Mouse (Mus musculus) layer of hippocampus, adult 9-10 months (tissue): ENCODE measurements around the gene Pik3r1.

Experiments used
- DNase-seq: peaks from one replicate; pipeline ENCODE4 v3.0.0; 2022; ENCODE audit warnings: low spot score

Pik3r1 gene

GRCm38 (mm10) chr13:101678984-101679383 lies 89.0 kb downstream of the Pik3r1 start:
- no peak for DNase-seq

- DNase-seq, result no peak
Measured at GRCm38 (mm10) chr13:101678036-101678435, 90.0 kb downstream of the Pik3r1 start.

DNA sequence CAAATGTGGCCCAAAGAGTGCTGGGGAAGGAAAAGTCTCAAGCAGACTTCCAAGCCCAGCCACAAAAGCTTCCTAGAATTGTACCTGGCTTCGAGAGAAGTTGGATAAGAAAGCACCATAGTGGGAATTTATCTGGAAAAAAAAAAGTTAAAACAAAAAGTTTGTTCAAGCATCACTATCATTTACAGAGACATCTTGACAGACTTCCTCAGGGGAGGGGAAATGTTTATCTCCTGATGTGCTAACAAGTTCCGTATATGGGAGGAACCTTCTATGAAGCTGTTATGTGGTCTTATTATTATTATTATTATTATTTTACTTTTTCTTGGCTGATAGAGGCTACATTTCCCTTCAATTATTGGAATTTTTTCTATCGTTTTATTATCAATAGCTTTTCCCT lies 94.1 kb downstream of the Pik3r1 start:
- no peak for DNase-seq

GRCm38 (mm10) chr13:101668859-101669258 lies 99.2 kb downstream of the Pik3r1 start:
- DNase-seq, result no peak

DNA sequence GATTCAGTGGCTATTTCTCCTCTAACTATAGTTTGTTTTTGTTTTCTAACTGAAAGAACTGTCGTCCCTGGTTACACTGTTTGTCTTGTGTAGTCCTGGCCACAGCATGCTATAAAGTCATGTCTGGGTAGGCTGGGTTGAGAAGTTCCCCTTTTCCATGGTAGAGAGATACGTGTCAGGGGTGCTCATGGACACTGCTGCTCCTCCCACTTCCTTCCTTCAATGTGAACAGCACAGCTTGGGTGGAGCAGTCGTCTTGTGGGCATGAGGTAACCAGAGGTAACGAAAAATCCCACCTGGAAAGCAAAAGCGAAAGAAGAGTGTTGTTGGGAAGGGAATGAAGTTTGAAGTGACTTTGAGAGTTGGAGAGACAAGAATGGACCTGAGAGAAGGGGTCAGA lies 104.0 kb downstream of the Pik3r1 start:
- DNase-seq, result no peak

DNA sequence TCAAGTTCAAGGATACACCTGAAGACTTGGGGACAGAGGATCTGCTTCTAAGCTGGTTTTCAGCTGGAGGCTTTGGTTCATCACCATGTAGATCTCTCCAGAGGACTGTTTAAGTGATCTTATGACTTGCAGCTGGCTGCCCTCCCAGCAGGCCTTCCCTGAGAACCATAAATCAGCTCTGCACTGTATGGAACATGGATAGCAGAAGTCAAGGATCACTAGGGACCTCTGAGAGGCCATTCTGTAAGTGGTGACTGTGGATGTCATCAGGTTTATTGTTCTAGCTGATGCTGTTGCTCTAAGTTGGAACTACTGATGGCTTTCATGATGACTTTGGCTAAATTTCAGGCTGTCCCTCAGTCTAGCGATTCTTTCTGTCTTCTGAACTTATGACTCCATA lies 105.1 kb downstream of the Pik3r1 start:
- no peak for DNase-seq

DNA sequence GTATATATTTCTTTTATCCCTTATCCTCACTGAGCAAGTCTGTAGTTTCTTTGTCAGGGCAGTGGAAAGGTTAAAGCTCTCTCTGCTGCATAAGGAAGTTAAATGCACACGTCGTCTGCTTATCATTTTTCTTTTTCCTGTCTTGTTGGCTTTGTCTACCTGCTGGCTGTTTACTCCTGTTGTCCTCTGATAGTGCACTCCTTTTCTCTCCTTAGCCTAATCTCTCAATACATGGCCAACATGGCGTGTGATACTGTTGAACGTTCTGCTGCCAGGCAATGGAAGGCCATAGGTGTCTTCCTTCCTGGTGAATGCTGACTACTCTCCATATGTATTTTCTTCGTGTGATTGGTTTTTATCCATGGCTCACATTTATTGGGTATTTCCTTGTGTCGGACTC lies 106.5 kb downstream of the Pik3r1 start:
- no peak for DNase-seq

DNA sequence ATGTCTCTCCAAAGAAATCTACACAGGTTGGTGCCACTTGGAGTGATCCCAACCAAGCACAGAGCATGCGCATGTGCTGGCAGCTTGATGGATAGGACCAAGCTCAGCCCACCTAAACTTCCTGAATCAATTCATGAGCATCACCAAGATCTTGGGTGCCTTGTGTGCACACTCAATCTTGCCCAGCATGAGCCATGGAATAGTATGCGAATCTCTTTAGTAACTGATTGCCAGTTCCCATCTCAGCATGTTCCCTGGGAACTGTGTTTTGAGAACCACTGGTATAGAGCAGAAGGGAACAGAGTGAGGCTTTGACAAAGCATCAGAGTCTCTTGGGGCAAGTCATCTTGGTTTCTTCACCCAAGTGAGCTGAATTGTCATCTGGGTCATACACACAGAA lies 107.8 kb downstream of the Pik3r1 start:
- DNase-seq, result no peak

- DNase-seq, result no peak
Measured at GRCm38 (mm10) chr13:101652131-101652530, 115.9 kb downstream of the Pik3r1 start.

- DNase-seq, result no peak
Measured at GRCm38 (mm10) chr13:101641632-101642031, 126.4 kb downstream of the Pik3r1 start.

GRCm38 (mm10) chr13:101635837-101636236 lies 132.2 kb downstream of the Pik3r1 start:
- no peak for DNase-seq

DNA sequence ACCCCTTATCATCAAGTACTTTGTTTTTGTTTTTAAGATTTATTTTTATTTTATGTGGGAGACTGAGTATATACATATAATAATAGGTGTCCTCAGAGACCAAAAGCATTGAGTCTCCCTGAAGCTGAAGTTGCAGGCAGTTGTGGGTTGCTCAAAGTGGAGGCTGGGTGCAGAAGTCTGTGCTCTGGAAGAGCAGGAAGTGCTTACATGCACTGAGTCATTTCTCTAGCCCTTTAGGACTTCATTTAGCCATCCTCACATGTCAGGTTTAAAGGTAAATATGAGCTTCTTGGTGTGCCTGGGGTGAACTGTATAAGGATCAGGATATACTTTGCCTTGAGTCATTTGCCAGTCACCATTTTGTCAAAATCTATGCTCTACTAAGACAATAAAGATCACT lies 133.6 kb downstream of the Pik3r1 start:
- DNase-seq, result no peak

DNA sequence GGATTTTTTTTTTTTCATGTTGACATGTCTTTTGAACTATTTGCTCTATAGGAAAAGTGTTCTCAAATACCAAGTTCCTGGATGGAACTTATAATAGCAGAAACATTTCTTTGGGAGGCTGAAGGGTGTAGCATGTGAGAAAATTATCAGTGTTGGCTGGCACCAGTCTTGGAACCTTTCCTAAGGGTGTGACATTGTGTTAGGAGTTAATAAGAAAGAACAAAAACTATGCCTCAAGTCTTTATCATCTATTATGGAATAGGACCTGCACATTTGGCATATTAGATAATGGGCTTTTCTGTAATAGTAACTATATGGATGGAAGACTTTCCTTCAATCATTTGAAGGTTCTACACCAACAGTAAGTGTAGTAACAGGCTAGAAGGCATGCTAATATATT lies 134.4 kb downstream of the Pik3r1 start:
- DNase-seq, result no peak

- DNase-seq, result no peak
Measured at GRCm38 (mm10) chr13:101632771-101633170, 135.2 kb downstream of the Pik3r1 start.

GRCm38 (mm10) chr13:101631561-101631960 lies 136.5 kb downstream of the Pik3r1 start:
- DNase-seq, result peak; percentile 10
